ENCODE assay signal across 8 mouse cellular contexts in the genomic region with DNA sequence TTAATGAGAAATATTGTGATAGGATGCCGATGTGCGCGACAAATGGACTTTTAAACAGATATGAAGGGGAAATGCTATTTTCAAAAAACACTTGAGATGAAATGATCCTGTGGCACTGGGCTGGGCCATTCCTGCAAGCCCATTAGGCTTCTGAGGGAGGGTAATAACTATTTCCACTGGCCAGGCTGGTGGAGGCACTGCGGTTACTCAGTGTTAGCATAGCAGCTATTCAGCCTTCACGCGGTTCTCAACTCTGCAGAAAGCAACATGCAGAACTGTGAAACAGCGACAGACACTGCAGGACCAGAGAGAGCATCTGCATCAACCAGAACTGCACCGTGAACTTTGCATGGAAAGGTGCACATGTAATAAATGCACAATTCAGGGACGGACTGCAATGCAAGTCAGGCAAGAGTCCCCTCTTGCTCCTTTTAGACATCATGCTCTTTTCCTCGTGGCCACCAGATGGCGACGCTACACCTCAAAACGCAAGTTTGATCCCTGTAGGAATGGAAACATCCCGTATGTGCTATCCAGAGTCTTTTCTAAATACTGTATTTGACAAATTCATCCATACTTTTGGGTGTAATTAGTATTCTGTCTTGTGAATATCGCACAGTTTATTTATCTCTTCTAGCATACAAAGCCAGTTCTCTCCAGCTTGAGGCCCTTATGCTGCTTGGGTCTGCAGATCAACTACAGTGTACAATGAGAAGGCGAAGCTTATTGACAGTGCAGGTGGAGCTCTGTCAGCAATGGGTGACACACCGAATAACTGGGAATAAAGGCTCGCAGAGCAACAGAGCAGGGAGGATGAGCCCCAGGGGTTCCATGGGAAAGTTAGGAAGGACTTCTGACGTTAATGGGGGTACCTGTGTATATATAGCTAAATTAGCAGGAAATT.
A peak's percentile ranks its signal among the peaks of the same experiment; 100 is the strongest.
DNase-seq lines count a peak whose midpoint lies in the region; ATAC-seq and TF ChIP-seq lines count a peak whose summit lies in the region.

No protein-coding gene starts in this region.

- H3K27ac ChIP-seq in limb, embryonic 14.5 days (replicated peaks; ENCODE audit: low read depth, low read length) = no peak overlapping the region
- H3K27ac ChIP-seq in neural tube, embryonic 14.5 days (ENCODE audit: low read depth, low read length) = no peak overlapping the region

- H3K9ac ChIP-seq in limb, embryonic 14.5 days (ENCODE audit: low read depth, low read length, severe bottlenecking) = no peak overlapping the region
- H3K9ac ChIP-seq in neural tube, embryonic 14.5 days (replicated peaks; ENCODE audit: low read depth, low read length) = no peak overlapping the region

- H3K4me3 ChIP-seq in megakaryocyte, embryonic 14.5 days (replicated peaks) = peak overlapping the region; percentile 2
- H3K4me3 ChIP-seq in limb, embryonic 14.5 days (replicated peaks; ENCODE audit: low read length) = no peak overlapping the region
- H3K4me3 ChIP-seq in neural tube, embryonic 14.5 days (ENCODE audit: low read depth, low read length) = no peak overlapping the region

- peaks cover 3% of the 10 kb centered on the region; the same call in 1 of the 2 replicates for H3K4me1 ChIP-seq in megakaryocyte, embryonic 14.5 days
- H3K4me1 ChIP-seq in limb, embryonic 14.5 days (ENCODE audit: control insufficient read depth, insufficient read depth, low read length) = peaks cover 3% of the 10 kb centered on the region; the same call in 1 of the 2 replicates
- no peaks in the 10 kb centered on the region for H3K4me1 ChIP-seq in neural tube, embryonic 14.5 days (ENCODE audit: control insufficient read depth, insufficient read depth, low read length)

- no peaks in the 10 kb centered on the region for H3K36me3 ChIP-seq in megakaryocyte, embryonic 14.5 days (replicated peaks; ENCODE audit: low read length)
- no peaks in the 10 kb centered on the region for H3K36me3 ChIP-seq in limb, embryonic 14.5 days (ENCODE audit: control insufficient read depth, insufficient read depth, low read length)
- H3K36me3 ChIP-seq in neural tube, embryonic 14.5 days (ENCODE audit: control insufficient read depth, insufficient read depth, low read length) = no peaks in the 10 kb centered on the region

- no peak overlapping the region for H3K4me2 ChIP-seq in limb, embryonic 14.5 days (replicated peaks; ENCODE audit: low read depth, low read length, severe bottlenecking)
- 0 out of 2 replicates have a peak overlapping the region, but pooled peaks have one; percentile 27 for H3K4me2 ChIP-seq in neural tube, embryonic 14.5 days (ENCODE audit: low read depth, low read length)

- 41% methylated on average over 19 of the region's 19 CpGs for WGBS in limb, embryonic 14.5 days
- WGBS in neural tube, embryonic 14.5 days = 39% methylated on average over 19 of the region's 19 CpGs

- ATAC-seq in megakaryocyte, adult 5-6 weeks (ENCODE audit: poor library complexity, severe bottlenecking) = no peak
- peak; percentile 94 for ATAC-seq in frontal cortex, adult (ENCODE audit: low TSS enrichment)
- peak; percentile 74 for ATAC-seq in limb, embryonic 14.5 days (ENCODE audit: low FRiP score, low read depth)
- ATAC-seq in neural tube, embryonic 14.5 days (ENCODE audit: low read depth) = peak; percentile 80; the same call in 1 of the 2 replicates
- no peak for ATAC-seq in erythroid progenitor cell, adult 5-6 weeks (replicated peaks; ENCODE audit: low FRiP score, poor library complexity, severe bottlenecking)

- no peak for TF ChIP-seq POLR2A in limb, embryonic 14.5 days (IDR thresholded peaks at IDR 0.05; ENCODE audit: borderline replicate concordance, extremely low read depth, insufficient read depth, insufficient read length)

- peaks cover 2% of the 10 kb centered on the region for H3K27me3 ChIP-seq in megakaryocyte, embryonic 14.5 days (replicated peaks)
- H3K27me3 ChIP-seq in limb, embryonic 14.5 days (ENCODE audit: control insufficient read depth, insufficient read depth, low read length) = no peaks in the 10 kb centered on the region
- H3K27me3 ChIP-seq in neural tube, embryonic 14.5 days (ENCODE audit: control insufficient read depth, insufficient read depth, low read length) = no peaks in the 10 kb centered on the region

- no peaks in the 10 kb centered on the region for H3K9me3 ChIP-seq in megakaryocyte, embryonic 14.5 days
- H3K9me3 ChIP-seq in limb, embryonic 14.5 days (ENCODE audit: control insufficient read depth, low read length) = no peaks in the 10 kb centered on the region
- H3K9me3 ChIP-seq in neural tube, embryonic 14.5 days (ENCODE audit: control insufficient read depth, low read length) = no peaks in the 10 kb centered on the region

- peak; percentile 26 to 40 for DNase-seq in cerebellum, adult 18-20 months
- peak; percentile 42 for DNase-seq in kidney, adult 9 months
- DNase-seq in limb, embryonic 14.5 days (ENCODE audit: low spot score) = peak; percentile 54

Comparison
In these comparisons a context has a peak if more than half of its experiments do, and no peak if none do; other contexts are left out.
1. ATAC-seq: peak in frontal cortex, adult (single experiment), limb, embryonic 14.5 days (single experiment) and neural tube, embryonic 14.5 days (single experiment); none in megakaryocyte, adult 5-6 weeks (single experiment) and erythroid progenitor cell, adult 5-6 weeks (single experiment).
2. Peak in every context shown above with its lines, with median percentiles within 50 percentile points of each other: DNase-seq.